Mouse (Mus musculus) MN1 (cell line): ENCODE measurements around the gene Smpd1.

Experiments used
- DNase-seq: peaks from one replicate; pipeline ENCODE4 v3.0.0-alpha.2; 2016; ENCODE audit warnings: low spot score

Gene Smpd1

DNA sequence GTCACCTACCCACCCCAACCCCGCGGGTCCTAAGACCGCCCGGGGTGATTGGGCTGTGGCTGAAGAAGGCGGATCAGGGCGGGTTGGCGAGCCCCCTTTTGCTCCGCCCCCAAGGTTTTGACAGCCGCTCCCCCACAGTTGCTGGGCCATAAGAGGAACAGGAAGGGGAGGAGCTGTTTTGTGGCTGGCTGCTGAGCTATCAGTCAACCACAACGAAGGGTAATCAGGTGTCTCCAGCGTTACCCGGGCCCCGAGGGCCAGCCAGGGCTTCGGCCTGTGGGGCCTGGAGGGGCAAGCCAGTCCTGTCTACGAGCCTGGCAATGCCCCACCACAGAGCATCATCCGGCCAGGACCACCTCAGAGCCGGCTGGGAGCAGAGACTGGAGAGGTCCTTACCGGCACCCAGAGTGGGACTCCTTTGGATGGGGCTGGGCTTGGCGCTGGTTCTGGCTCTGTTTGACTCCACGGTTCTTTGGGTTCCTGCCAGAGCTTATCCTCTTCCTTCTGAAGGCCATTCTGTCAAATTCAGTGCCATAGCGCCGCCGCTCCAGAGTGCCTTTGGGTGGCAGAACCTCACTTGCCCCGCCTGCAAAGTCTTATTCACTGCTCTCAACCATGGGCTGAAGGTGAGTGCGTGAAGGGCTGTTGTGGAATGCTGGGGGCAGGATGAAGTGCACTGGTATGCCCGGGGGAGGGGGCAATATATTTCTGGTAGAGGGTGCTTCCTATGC is at the start of gene Smpd1:
Gene Smpd1 (plus strand): TSS at position 149 of the 731 bp plus-strand sequence.
- peak; percentile 91 for DNase-seq

DNA sequence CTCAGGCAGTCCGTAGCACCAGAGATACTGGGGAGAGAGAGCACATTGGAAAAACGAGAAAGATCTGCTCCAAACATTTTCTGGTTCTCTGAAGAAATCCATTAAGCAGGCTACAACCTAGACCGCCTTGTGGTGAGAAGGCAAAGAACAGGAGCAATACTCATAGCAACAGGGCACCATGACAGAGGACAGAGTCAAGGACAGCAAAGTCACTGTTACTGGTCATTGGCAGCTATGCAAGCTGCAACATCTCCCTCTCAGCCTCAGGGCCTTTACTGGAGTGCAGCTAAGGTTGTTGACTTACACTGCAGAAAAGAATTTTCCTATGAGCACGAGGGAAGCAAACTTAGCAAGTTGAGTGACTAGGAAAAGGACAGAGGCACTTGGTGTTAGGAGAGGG is 46.9 kb upstream of the Smpd1 start:
- no peak for DNase-seq

DNA sequence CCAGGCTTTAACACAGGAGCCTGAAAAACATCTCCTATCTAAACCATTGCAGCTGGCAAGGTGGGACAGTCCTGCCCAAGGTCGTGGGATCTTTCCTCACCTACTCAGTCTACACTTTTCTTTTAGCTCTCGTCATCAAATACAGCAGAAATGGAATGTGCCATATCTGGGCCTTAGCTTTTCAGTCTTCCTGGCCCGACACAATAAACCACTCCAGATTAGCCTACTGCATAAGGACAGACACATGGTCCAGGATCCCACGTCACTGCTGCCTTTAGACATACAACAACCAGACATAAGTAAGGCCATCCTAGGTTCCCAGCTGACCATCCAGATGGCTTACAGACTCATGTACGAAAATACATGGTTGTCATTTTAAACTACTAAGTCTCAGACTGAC is 44.0 kb upstream of the Smpd1 start:
- DNase-seq, result no peak

DNA sequence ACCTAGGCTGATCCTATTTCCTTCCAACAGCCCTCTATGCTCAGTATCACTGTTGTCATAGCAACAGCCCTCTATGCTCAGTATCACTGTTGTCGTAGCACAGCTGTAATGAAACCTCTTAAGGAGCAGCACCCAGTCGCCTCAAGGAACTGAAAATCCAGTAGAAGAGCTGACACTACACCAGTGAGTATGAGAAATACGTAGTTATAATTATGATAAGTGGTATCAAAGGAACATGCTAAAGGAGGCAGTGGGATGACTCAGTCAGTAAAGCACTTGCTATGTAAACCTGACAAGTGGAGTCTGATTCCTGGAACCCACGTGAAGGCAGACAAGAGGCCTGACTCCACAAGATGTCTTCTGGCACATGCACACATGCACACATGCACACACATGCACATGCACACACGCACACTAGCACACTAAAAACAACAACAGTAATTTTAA is 40.3 kb upstream of the Smpd1 start:
- DNase-seq, result no peak

DNA sequence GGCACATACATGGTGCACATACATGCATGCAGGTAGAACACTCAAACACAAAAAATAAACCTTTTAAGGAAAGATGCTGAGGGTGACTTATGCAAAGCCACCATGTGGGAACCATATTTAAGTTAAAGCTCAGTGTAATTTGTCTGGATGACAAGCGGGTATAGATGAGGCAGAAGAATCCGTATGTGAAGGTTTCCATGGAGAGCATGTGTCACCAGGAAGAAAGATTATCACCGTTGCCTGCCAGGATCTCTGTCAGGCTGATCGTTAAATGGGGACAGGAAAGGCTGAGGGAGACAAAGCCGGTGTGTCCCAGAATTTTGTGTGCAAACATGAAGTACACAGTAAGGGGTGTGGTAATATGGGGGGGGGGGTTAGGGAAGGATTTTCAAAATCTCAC is 39.6 kb upstream of the Smpd1 start:
- no peak for DNase-seq

DNA sequence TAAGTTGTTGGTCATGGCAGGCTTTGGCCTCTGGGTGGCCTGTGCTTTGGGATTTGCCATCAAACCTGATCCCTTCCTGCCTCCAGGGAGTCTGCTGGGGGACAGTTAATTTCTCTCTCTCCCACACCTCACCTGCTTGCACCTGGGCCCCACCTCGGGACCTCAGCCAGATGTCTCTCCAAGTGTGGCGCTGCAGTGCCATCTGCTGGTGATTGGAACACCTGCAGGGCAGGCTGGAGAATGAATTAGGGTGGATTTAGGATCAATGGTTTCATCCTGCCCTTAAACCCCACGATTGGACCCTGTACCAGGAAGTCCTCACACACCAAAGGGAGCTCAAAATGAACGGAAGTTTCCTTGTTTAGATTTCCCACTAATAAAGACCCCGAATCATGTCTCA is 39.0 kb upstream of the Smpd1 start:
- DNase-seq, result peak; percentile 53

DNA sequence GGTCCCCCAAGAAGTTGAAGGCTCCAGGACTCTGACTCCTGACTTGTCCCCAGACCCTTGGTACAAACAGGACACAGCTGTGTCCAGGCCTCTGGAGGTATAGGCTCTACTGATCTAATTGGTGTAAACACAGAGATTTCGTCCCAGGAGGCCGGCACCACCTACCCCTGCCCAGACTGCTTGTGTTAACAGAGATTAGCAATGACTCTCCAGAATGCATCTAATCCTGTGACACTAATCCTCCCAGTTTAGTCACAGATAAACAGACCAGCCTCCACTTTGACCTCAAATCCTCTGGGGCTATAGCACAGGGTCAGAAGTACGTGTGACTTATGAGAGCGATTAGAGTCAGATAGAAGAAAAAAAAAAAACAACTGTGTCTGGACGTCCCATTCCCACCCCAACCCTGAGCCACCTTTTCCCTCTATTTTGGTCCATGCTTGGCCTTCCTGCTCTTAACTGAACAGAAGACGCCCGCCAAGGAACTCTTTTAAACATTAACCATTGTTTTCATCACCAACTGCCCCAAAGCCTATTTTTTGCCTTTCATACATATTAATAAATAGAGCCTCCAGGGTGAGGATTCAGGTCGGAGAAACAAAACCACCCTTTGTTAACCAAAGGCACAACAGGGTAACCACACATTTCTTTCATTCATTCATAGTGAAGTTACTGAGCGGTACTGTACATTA is 37.3 kb upstream of the Smpd1 start:
- no peak for DNase-seq

DNA sequence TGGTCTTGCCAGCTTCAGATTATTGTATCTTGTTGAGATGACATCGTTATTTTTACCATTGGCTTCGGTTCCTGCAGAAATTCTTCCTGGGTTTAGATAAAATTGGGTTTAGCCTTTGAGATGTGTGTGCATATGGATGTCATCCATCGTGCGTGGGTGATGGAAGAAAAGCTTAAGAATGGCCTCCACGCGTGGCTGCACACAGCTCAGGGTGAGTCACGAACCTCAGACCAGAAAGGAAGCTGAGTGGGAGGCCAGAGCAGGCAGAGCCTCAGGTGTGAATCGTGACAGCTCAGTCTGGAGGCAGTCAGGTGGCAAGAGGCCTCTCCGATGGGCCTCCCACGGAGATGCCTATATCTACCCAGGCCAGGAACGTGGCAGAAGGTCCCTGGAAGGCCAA is 34.8 kb upstream of the Smpd1 start:
- DNase-seq, result no peak

DNA sequence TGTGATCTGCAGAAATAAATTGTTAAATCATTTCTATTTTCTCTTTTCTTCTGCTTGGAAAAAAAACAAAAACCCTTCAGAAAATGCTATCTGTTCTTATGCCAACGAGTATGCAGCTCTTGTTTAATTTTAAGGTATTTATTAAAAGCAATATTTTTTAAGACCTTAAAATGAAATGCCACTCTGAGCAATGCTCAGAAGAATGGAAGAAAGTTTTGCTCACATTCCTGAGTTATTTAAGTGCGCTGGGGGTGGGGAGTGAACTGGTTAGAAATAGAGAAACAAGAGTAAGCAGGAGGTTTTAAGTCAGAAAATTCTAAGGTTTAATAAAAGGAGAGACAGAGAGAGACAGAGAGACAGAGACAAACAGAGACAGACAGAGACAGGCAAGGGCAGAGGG is 34.4 kb upstream of the Smpd1 start:
- DNase-seq, result no peak

DNA sequence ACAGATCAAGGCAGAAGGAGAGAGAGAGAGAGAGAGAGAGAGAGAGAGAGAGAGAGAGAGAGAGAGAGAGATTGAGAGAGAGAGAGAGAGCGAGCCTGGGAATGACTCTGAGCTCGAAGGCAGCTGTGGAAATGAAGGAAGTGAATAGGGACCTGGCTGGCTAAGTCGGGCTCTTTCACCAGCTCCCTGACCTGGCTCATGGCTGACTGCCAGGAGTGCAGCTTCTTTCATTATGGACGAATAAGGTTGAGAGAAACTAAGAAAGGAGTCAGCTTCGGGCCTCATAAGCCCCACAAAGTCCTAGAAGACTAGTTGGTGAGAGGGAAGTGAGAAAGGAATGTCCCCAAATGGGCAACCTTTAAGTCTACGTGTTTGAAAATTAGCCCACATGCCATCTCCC is 34.0 kb upstream of the Smpd1 start:
- DNase-seq, result peak; percentile 25

DNA sequence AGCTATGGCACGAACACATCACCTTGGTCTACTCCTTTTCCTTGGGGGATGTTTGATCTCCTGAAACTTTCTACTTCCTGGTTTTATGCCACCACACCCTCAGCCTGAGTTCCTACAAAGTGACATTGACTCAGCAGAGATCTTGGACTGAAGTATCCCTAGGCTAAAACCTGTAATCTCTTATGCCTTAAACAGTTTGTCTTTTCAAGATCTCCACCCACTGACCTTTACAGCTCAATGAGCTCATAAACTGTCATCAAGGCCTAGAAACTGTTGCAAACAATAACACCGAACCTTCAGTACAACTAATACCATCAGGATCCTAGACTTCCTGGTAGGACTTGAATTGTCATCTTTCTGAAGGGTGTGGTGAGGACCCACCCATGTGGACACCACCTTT is 29.9 kb upstream of the Smpd1 start:
- DNase-seq, result no peak

DNA sequence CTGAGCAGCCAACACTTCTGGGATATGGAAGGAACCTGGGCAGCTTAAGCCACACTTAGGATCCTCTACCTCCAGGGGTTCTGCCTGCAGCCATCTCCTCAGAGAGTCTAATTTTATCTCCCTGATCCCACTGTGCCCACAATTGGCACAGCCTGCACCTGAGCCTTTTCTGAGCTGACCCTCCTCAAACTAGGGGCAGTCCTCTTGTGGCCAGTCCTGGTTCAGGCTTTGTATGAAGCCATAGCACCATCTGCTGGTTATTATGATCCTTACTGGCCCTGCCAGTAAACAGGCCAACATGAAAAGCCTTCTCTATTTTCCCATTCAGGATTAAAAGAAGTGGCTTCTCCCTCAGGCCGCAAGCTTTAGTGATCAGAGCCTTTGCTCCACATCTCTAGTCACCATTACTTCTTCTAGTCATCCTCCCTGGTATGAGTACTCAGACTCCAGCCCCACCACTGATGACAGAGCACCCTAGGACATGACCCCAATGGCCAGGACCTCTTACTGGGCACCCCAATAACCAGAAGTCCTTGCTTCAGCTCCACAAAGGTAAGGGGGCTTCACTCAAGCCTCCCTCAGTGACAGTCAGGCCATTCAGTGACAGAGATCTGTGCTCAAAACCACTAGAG is 26.7 kb upstream of the Smpd1 start:
- DNase-seq, result peak; percentile 46

DNA sequence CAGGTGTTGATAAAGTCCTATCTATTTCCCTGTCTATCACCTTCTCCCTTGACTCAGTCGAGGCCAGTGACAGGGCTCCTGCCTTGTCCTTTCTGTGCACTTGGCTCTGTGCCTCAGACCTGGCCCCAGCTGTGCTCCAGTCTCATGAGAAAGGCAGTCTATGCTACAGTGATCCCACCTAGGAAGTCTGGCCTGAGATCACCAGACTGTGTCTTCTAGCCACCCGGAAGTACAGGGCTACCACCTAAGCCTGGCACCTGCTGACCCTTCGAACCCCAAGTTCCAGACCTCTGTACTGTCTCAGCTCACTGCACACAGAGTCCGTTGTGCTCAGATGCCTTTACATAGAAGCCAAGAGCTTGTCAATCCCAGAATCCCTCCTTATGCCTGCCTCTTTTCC is 26.1 kb upstream of the Smpd1 start:
- DNase-seq, result no peak

DNA sequence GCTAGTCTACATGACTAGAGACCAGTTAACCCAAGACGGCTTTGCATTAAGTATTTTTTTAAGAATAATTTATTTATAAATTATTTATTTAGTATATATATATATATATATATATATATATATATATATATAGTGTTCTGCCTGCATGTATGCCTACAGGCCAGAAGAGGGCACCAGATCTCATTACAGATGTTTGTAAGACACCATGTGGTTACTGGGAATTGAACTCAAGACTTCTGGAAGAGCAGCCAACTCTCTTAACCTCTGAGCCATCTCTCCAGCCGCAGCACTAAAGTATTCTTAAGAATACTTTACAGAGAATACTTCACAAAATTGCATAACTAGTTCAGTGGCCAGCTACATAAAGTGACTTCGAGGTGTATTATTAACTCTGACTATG is 20.0 kb upstream of the Smpd1 start:
- DNase-seq, result no peak

DNA sequence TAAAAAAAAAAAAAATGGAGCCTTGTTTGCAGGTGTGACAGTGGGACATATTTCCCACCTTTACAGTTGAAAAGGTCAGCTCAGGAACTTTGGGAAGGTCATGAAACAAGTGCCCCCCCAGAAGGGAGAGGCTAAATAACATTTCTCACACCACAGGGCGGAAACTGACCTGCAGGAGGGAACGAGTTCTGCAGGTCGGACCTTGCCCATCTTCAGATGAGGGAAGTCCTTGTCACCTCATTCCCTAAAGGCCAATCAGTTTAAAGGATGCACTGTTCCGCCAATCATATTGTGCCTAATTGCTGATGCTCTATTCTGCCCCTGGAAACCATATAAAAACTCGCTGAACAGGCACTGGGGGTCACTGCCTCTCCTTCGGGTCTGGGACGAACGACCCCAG is 8.2 kb upstream of the Smpd1 start:
- no peak for DNase-seq

DNA sequence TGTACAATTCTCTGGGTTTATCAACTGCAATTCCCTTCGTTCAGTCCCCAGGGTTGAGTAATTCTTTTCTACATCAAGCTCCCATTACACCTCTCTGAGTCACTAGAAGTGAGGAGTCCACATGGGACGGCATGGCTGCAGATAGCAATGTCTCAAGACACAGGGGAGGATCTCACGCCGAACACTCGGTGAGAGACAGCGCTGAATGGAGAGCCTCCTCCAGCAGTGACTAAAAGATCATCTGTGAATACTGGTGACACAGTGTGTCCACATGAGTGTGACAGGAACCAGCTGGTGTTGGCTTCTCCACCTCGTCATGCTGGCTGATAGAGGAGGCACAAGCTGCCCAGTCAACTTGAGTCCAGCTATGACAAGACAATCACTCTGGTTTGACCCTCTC is 6.2 kb upstream of the Smpd1 start:
- no peak for DNase-seq

DNA sequence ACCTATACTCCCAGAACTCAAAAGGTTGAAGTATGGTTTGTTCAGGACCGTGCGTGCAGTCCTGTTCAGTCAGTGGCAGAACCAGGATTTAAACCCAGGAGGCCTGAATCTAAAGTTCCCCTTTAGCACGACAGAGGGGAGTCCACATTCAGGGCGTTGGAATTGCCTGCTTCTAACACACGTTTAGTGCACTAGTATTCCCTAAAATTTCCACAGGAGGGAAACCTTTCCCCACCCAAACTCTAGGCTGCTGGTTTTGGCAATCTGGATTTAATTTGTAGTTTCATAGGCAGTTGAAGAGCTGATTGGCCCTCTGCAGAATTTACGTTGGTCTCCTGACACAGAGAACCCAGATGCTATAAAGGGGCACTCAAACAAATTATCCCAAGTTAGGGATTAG is 5.1 kb upstream of the Smpd1 start:
- peak; percentile 53 for DNase-seq

DNA sequence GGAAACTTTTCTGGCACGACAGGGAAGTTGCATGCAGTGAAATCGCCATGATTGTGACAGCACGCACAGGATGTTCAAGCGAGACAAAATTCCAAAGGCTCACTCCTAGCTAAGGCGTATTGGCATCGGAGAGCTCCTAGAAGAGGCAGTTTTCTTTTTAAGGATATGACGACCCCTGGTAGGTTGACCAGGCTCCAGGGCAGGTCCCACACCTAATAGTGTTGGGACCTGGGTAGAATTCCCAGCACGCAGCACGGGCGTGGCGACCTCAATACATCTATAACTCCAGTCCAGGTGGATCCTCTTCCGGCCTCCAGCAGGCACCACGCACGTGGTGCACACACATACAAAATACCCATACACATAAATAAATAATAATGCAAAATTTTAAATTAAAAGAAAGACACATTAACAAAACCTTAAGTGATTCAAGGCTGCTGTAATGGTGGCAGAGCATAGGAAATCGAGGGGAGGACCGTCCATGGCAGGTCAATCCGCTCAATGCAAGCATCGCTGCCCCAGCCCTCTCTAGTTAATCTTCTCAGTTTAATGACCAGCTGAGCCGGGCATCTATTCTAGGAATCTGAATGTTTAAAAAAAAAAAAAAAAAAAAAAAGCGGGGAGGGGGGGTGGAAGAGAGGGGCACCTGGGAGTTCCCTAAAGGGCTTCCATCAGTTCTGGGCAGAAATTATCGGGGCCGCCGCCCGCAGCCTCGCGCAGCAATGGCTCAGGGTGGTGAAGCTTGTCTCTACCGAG is 526 bp upstream of the Smpd1 start:
- DNase-seq, result no peak

DNA sequence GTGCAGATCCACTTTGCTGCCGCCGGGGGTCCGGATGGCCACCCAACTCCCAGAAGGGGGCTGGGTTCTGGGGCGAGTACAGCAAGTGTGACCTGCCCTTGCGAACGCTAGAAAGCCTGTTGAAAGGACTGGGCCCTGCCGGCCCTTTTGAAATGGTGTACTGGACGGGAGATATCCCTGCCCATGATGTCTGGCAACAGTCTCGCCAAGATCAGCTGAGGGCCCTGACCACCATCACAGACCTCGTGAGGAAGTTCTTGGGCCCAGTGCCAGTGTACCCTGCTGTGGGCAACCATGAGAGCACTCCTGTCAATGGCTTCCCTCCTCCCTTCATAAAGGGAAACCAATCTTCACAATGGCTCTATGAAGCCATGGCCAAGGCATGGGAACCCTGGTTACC is 1.4 kb downstream of the Smpd1 start:
- DNase-seq, result no peak

DNA sequence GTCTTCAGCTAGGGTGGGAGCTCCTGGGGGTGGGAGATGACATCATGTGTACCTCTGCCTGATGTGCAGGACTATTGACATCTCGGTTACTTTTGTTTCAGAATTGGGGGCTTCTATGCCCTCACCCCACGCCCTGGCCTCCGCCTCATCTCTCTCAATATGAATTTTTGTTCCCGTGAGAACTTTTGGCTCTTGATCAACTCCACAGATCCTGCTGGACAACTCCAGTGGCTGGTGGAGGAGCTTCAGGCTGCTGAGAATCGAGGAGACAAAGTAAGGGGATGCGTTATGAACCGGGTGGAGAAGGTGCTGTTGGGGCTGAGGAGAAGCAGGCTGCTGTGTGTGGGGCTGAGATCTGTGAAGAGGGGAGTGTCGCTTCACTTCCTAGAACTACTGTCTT is 2.2 kb downstream of the Smpd1 start:
- DNase-seq, result no peak

DNA sequence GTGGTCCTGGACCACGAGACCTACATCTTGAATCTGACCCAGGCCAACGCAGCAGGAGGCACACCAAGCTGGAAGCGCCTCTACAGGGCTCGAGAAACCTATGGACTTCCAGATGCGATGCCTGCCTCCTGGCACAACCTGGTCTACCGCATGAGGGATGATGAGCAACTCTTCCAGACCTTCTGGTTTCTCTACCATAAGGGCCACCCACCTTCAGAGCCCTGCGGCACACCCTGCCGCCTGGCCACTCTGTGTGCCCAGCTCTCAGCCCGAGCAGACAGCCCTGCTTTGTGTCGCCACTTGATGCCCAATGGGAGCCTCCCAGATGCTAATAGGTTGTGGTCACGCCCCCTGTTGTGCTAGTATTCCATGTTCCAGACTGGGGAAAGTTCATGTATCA is 3.5 kb downstream of the Smpd1 start:
- no peak for DNase-seq

DNA sequence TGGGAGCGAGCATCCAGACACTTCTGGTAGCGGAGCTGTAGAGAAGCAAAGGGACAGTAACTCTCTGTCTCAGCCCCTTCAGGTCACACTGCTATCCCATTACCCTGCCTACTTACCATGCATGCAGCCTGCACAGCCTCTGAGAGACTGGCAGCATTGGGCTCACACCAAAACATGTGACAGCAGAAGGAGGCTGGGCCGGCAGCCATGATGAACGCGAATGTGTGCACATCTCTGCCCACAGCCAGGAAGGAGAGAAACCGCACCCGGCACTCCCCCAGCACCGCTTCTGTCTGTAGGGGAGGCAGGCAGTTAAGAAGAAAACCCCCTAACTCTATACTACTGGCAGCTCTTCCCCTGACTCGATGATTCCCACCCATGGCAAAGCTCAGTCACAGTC is 4.9 kb downstream of the Smpd1 start:
- no peak for DNase-seq

DNA sequence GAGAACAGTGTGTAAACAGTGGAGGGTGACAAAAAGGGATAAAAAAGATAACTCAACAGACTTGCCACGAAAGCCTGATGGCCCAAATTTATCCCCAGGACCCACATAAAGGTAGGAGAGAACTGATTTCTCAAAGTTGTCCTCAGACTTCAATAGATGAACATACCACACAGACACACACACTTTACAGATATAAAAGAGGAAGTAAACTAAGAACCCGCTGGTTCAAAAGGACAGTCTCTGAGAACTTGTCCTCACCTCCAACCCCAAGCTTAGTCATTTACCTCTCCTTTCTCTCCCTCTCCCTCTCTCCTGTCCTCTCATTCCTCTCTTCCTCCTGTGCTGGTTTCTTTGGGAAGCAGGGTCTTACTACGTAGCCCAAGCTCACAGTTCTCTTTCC is 8.2 kb downstream of the Smpd1 start:
- no peak for DNase-seq
